Mouse (Mus musculus): ENCODE data around the gene Polr3c. TPM values are rescaled to one million over a fixed set of nuclear protein-coding genes. Genes with fewer than 3 reads are reported as not detected.
"Not testable (repeated sequence)": the region's sequence is repeated elsewhere in the genome, so short reads cannot be mapped to it uniquely, and the experiment has no call there.

The Polr3c gene
- total and polyA plus RNA-seq, 3 experiments, result 19.9 to 32.8 (median 28.9) TPM

DNA sequence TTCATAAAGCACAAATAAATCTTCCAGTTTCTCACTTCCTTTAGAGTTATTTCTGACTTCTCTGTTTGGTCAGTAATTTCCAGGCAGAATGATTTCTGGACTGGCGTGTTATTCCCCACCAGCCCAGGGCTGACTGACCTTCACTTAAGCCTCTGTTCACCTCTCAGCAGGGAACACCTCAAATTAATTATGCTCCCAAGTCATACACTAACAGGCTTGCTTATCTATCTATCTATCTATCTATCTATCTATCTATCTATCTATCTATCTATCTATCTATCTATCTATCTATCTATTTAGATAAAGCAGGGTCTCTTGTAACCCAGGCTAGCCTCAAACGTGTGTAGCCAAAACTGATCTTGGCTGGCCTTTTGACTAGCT, 18.8 kb downstream of the Polr3c start:
- DNase-seq, result no peak

DNA sequence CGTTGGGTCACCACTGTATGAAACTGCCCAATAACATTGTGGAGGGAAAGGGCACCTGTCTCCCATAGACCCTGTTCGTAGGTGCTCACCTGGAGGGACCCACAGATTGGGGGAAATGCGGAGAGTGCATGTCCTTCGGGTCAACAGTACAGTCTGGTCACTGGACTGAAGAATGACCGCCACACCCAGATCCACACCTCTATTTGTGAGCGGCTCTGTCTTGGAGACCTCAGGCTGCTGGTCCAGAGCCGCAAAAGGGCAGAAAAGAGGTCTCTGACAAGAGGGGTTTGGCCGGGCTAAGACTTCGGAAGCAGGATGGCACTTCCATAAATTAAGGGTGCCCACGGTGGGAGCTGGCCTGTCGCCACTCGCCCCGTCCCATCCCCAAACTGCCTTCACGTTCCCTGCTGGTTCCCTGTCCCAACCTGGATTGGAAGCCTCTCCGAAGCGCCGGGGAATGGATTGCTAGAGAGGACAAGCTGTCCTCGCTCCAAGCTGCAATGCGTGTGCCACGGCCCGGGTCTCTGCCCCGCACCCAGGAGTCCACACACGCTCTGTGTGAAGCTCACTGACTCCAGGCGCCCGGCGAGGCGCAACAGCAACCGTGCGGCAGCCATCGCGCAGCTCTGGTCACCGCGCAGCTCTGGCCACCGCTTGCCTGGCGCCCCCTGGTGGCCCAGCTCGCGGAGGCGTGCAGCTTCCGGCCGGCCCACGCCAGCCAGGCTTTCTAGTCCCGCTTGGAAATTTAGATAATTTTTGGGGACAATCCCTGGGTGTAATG, 19.3 kb downstream of the Polr3c start, which contains the start of gene Nudt17:
Gene Nudt17, minus strand, starts transcription at position 660 of the 781 bp plus-strand sequence.
- DNase-seq, result peak; percentile 86

DNA sequence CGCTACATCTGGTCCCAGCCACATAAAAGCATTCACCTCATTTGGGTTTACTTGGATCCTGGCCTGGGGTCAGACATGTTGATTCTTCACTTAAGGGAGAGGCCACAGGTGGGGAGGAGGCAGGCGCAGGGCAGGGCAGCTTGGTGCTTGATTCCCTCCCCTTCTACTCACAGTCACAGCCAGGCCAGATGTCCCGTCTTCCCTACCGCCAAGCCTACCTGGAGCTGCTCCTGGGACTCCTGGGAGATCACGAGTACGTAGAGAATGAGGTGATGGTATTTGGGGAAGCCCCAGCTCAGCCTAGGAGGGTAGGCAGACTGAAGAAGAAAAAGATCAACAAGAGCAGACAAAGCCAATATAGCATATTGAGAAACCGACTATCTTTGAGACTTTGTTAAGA, 20.4 kb downstream of the Polr3c start:
- DNase-seq, result no peak

DNA sequence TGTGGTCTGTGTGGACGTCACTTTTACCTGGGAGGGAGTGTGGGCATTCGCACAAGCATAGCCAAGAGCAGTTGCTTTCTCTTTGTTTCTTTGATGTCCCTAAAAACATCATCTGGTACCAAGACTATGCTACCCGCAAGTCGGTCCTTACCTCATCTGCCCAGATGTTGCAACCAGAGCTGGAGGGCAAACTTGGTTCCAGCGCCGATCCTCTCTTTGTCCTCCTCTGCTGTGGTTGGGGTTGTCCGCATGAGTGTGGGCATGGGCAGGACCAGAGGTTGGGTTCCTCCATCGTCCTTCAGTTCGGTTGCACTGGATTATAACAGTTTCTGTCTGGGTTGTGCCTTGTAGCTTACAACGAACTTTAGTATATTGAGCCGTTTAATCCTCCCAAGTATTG, 21.2 kb downstream of the Polr3c start:
- DNase-seq, result no peak

DNA sequence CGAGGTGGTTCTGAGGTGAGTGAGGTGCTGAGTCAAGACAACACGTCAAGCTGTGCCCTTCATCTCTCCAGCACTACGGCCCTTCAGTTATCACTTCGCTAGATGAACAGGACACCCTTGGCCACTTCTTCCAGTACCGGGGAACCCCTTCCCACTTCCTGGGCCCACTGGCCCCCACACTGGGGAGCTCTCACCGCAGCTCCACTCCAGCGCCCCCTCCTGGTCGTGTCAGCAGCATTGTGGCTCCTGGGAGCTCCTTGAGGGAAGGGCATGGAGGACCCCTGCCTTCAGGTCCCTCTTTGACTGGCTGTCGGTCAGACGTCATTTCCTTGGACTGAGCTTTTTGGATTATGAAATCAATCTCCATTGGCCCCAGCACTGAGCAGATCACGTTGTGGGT, 22.6 kb downstream of the Polr3c start:
- no peak for DNase-seq

DNA sequence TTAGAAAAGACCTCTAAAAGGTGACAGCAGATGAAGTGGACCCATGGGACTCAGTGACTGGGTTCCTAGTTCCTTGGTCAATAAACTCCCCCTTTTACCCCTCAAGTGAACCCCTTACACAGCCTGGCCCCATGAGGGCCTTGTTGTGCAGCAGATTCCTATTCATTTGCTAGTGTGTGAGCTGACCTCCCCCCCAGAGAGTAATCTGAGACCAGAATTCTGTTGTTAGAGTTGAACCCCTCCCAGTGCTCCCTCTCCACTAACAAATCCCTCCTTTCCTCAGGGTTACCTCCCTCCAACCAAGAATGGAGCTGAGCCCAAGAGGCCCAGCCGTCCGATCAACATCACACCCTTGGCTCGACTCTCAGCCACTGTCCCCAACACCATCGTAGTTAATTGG, 26.4 kb downstream of the Polr3c start:
- no peak for DNase-seq

DNA sequence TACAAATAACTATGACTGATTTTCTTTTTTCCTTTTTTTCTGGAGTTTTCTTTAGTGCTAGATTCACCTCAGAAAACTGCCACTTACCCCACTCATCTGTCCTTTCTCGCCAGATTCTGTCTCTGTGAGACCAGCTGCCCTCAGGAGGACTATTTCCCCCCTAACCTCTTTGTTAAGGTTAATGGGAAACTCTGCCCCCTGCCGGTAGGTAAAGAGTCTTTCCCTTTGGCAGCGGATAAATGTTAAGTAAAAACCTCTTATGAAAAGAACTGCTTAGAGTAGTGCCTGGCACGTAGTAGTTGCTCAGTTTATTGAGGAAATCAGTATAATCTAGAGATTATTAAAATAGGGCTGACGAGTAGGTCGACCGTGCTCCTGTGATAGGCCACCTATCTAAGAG, 27.1 kb downstream of the Polr3c start:
- no peak for DNase-seq

DNA sequence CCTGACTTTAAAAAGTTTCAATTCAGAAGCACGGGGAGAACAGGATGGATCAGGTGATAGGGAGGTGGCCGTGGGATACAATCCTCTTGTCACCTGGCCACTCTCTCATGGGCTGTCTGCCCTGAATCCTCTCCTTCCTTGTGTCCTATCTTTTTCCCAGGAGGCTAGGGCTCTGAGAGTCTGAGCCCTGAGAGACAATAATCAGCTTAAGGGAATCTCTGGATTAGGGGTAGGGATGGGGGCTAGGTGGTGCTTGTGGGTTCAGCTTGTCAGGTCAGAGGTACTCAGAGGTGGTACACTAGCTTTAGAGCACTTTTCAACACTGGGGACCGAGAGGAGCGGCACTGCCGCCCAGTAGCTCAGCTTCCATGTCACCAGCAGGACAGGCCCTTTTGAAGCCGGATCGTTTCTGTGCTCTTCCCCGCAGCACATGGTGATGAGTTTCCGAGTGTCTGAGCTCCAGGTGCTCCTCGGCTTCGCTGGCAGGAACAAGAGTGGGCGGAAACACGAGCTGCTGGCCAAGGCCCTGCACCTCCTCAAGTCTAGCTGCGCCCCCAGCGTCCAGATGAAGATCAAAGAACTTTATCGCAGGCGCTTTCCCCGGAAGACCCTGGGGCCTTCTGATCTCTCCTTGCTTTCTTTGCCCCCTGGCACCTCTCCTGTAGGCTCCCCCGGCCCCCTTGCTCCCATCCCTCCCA, 28.3 kb downstream of the Polr3c start:
- DNase-seq, result no peak

DNA sequence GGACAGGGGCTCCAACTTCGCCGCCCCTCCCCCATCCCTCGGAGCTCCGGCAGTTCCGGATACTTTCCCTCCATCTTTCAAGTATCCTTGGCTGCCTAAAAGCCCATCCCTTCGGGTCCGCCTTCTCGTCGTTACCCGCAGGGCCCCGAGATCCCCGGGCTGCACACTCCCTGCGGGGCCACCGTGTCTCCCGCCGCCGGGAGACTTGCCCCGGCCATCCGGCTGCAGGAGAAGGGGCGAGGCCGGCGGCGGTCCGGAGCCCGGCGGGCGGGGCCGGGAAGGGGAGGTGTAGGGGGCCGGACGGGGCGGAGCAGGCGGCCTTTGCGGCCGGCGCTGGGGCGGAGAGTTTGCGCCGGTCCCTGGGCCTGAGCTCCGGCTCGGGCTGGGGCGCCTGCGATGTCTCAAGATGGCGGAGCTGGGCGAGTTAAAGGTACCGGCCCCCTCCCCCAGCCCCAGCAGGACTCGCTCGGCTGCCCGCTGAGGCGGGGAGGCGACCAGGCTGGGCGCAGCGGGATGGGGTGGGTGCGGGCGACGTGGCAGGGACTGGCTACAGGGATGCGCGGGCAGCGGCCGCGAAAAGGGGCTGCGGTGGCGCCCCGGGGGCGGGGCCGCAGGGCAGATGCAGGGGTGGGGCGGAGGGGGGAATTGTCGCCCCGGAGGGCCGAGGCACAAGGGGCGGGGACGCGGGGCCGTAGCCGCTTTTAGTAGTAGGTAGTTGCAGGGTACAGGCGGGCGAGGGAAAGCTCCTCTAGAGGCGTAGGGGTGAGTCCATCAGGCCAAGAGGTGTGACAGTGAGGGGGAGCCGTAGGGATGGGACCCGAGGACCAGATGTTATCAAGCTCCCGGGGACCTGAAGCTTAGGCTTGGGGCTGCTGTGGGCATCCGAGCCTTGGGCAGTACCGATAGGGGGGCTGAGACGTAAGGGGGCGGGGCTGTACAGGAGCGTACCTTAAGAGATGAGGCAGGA, 30.4 kb downstream of the Polr3c start:
- peak; percentile 97 for DNase-seq

DNA sequence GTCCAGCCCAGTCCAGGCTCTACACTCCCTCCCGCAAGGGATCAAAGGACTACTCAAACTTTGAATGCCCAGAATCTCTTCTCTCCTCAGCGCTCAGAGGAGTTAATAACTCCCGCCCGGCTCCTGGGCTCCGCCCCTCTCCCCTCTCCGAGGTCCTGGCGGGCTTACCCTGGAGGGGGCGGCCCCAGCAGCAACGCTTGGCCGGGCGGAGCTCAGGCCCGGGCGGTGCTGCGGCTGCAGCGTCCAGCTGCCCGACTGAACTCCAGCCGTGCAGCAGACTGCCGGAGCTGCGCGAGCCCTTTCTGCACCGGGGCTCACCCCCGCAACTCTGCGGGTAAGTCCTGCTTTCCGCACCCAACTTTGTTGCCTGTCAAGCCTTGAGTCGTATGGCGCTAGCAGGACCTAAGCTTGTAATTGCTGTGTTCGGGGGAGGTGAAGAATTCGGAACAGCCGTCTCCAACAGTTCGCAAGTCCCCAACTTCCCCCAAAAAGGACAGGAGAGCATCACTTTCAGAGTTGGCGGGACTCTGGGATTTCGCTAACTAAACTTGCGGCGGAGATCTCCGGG, 31.1 kb downstream of the Polr3c start, which contains the start of gene Pias3:
Gene Pias3, plus strand, starts transcription at position 187 of the 568 bp plus-strand sequence.
- DNase-seq, result peak; percentile 94

DNA sequence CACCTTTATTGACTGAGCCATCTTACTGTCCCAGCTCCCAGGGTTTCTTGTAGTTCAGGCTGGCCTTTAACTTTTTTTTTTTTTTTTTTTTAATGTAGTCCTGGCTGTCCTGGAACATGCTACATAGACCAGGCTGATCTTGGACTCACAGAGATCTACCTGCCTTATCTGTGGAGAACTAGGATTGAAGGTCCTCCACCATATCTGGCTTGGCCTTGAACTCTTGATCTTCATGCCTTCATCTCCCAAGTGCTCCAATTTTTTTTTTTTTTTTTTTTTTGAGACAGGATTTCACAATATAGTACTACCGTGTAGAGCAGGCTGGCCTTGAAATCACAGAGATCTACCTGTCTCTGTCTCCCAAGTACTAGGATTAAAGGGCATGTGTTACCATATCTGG, 33.8 kb downstream of the Polr3c start:
- DNase-seq, result no peak

DNA sequence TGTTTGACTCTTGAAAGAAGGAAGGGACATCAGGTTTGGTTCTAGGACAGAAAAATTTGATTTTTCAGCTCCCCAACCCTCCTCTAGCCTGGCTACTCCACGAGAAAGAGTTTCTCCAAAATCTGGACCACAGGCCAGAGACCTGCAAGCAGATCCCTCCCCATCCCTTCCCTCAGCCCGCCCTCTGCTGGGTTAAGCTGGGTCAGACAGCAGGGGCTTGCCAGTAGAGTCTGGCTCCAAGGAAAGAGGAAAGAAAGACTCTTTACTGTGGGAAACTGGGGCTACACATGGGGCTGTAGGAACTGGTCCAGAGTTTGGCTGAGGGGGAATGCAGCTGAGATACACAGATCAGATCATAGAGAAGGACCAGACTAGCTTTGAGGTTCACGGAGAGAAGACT, 34.9 kb downstream of the Polr3c start:
- no peak for DNase-seq

DNA sequence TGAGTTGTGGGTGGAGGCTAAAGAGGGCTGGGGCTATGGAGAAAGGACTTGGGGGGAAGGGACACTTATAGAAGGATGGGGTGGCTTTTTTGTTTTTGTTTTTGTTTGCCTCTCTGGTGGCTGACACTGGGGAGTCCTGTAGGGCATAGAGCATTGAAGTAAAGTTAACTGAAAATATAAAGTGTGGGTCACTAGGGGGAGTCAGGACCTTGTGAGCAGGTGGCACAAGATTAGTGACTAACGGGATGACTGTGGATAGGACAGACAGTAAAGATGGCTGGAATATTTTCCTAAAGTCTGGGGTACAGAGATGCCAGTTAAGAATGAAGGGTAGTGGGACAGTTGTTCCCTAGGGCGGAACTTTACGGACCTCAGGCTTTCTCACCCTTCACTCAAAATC, 37.1 kb downstream of the Polr3c start:
- no peak for DNase-seq

DNA sequence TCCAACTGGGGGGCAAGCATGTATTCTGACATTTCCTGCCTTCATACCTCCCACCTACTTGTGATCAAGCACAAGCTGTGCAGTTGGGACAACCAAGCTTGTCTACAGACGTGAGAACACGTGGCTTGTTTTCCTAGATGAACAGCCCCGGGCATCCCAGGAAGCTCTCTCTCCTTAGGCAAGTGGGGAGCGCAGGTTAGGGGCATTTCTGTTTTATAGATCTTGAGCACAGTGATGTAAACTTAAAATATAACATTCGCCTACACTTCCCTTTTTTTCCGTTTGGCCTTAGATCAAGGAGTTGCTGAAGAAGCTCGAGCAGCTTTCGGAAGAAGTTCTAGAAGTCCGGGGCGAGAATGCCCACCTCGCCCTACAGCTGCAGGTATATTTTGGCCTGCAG, 38.6 kb downstream of the Polr3c start:
- no peak for DNase-seq

DNA sequence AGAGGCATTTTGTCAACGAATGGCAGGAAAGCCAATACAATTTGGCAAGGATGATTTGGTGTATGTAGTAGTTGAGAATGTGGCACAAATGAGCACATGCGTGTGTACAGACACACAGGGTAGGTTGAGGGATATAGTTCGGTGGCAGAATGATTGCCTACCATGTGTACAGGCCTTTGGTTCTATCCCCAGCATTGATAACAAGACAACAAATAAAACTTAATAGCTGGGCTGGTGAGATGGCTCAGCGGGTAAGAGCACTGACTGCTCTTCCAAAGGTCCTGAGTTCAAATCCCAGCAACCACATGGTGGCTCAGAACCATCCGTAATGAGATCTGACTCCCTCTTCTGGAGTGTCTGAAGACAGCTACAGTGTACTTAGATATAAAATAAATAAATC, 41.4 kb downstream of the Polr3c start:
- DNase-seq, result not testable (repeated sequence)

DNA sequence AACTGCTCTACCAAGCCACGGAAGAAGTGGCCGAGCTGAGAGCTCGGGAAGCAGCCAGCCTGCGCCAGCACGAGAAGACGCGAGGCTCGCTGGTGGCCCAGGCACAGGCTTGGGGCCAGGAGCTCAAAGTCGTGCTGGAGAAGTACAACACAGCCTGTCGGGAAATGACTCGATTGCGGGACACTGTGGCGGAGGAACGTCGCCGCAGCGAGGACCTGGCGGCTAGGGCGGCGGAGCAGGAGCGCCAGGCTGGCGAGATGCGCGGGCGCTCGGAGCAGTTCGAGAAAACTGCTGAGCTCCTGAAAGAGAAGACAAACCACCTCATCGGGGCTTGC, 42.6 kb downstream of the Polr3c start:
- DNase-seq, result peak; percentile 34

DNA sequence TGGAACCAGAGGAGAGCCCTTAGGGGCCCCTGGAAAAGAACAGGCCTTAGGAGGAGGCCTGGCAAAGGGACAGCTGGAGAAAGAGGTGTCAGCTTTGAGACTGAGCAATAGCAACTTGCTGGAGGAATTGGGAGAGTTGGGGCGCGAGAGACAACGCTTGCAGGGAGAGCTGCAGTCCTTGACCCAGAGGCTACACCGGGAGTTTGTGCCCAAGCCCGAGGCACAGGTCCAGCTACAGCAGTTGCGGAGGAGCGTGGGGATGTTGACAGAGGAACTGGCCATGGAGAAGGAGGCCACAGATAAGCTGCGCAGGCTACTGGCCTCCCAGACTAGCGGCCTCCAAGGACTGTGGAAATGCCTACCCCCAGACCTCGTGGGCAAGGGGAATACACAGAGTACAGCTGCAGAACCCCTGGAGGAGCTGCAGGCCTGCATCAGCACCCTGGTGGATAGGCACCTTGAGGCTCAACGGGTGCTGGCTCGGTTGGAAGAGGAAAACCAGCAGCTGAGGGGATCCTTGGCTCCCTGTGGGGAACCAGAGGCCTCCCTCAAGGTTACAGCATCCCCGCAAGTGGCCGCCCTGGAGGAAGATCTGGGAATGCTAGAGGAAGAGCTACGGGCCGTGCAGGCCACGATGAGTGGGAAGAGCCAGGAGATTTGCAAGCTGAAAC, 43.1 kb downstream of the Polr3c start:
- DNase-seq, result peak; percentile 75

DNA sequence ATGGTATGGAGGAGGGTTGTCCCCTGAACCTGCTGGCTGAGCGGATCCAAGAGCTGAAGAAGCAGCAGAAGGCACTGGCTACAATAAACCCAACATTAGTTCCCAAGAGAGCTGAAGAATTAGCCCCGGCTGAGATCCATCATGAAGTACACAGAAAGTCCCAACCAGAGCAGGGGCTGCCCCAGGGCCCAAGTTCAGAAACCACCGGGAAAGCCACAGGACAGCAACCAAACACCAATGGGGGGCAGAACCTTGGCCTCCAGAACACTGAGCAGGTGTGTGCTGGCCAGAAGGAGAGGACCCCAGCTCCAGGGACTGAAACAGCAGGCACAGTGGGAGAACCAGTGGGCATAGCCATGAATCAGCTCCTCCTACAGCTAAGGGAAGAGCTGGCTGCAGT, 43.9 kb downstream of the Polr3c start:
- no peak for DNase-seq

DNA sequence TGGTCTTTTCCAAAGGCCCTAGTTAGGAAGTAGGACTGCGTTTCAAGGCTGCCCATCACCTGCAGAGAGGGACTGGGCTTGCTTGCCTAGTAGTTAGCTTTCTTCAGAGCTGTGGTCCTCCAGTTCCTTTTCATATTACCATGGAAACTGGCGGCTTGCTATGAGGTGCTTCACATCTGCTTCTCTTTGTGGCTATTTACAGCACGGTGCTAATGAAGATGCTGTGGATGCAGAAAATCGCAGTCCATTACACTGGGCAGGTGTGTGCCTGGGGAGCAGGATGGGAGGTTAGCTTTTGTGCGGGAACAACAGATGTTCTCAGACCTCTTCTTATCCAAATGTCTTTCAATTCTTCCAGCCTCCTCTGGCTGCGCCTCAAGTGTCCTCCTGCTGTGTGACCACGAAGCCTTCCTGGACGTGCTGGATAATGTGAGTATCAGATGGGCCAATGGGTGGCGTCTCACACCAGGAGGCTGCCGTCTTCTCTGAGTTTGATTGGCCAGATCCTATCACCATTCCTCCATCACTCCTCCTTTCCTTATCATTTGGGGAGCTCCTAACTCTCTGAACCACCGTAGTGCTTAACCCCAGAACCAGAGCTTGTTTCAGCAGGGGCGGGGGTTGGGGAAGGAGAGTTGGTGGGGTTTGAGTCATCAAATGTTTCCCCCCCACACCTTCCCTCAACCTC, 47.0 kb downstream of the Polr3c start:
- no peak for DNase-seq

DNA sequence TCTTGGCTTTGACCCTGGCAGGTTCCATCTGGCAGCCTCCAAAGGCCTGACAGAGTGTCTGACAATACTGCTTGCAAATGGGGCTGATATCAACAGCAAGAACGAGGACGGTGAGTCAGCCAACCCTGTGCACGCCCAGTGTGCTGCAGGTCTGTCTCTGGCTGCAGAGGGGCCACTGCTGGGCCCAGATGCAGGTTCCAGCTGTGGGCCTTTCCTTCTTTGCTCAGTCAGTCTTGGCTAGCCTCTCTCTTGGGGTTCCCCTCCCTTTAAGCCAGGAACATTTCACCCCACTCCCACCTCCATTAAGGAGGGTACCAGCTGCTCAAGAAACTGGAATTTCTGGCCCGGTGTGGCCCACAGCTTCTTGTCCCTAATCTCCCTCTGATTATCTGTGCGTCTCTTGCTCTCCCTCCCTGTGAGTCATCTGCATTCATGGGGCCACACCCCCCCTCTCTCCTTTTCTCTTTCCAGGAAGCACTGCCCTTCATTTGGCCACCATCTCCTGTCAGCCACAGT, 48.2 kb downstream of the Polr3c start:
- peak; percentile 87 for DNase-seq

DNA sequence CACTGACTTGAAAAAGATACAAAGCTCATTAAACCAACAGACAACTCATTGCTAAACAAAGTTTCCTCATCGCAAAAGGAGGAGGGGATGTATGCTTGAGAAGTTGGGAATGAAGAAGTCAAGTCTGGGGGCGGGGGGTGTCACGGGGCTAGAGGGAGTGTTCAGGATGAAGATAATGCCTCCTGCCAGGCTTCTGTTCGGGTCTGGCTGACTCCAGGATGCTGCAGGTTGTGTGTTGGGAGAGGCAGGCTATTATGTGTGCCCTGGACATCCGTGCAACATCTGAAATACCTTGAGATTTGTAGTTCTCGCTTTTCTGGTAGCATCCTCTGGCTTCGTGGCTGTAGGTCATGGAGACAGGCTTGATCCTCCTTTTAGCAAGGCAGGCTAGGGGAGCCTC, 49.0 kb downstream of the Polr3c start:
- DNase-seq, result no peak

Data from adrenal gland, adult 2 months (tissue).